Mouse (Mus musculus): ENCODE data around the gene Unc119b. TPM values are rescaled to one million over a fixed set of nuclear protein-coding genes. Genes with fewer than 3 reads are reported as not detected.
A peak's percentile ranks its signal among the peaks of the same experiment; 100 is the strongest.
"Not testable (repeated sequence)": the region's sequence is repeated elsewhere in the genome, so short reads cannot be mapped to it uniquely, and the experiment has no call there.

Gene Unc119b
- polyA plus RNA-seq, 1 experiment from 2014 or later: 62.6 TPM

GRCm38 (mm10) chr5:115166815-115167194 is 32.0 kb upstream of the Unc119b start:
- Histone ChIP-seq H3K27ac (peak overlapping the region; percentile 0; the same call in 1 of the 2 replicates), H3K9me3 (no peaks in the 10 kb centered on the region), H3K4me3 (replicated peaks) (no peak overlapping the region), H3K9ac (replicated peaks) (no peak overlapping the region), H3K36me3 (no peaks in the 10 kb centered on the region), H3K4me2 (no peak overlapping the region), H3K4me1 (replicated peaks) (peaks cover 19% of the 10 kb centered on the region), H3K27me3 (no peaks in the 10 kb centered on the region)
- WGBS: 86% methylated on average over 7 of the region's 7 CpGs
- no peak for ATAC-seq (ENCODE audit: insufficient number of reproducible peaks, insufficient read depth, low FRiP score, low TSS enrichment, low read depth)

GRCm38 (mm10) chr5:115165895-115166814 is 31.4 kb upstream of the Unc119b start:
- Histone ChIP-seq H3K4me3 (replicated peaks) (no peak overlapping the region), H3K27ac (0 out of 2 replicates have a peak overlapping the region, but pooled peaks have one; percentile 0), H3K36me3 (no peaks in the 10 kb centered on the region), H3K4me1 (replicated peaks) (peaks cover 23% of the 10 kb centered on the region), H3K4me2 (no peak overlapping the region), H3K27me3 (no peaks in the 10 kb centered on the region), H3K9me3 (no peaks in the 10 kb centered on the region), H3K9ac (replicated peaks) (no peak overlapping the region)
- 57% methylated on average over 11 of the region's 11 CpGs for WGBS
- no peak; the same call in 1 of the 2 replicates for ATAC-seq (ENCODE audit: insufficient number of reproducible peaks, insufficient read depth, low FRiP score, low TSS enrichment, low read depth)

DNA sequence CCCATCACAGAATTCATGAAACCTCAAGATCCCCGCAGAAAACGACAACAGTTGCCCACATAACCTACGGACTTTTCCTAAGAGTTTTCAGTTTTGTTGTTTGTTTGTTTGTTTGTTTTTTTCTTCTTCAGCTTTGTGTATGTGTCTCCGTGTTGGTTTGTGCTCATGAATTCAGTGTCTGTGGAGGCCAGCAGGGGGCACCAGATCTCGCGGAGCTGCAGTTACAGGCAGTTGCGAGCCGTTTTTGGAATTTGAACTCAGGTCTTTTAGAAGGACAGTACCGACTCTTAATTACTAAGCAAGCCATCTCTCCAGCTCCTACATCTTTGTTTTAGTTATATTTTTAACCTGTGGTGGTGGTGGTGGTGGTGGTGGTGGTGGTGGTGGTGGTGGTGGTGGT is 30.6 kb upstream of the Unc119b start:
- no peak overlapping the region for H3K4me3 ChIP-seq (replicated peaks)
- no peaks in the 10 kb centered on the region for H3K36me3 ChIP-seq
- no peaks in the 10 kb centered on the region for H3K27me3 ChIP-seq
- H3K9me3 ChIP-seq: no peaks in the 10 kb centered on the region
- 59% methylated on average over 9 of the region's 9 CpGs for WGBS
- H3K4me2 ChIP-seq: no peak overlapping the region
- H3K27ac ChIP-seq: no peak overlapping the region
- no peak overlapping the region for H3K9ac ChIP-seq (replicated peaks)
- no peak for ATAC-seq (ENCODE audit: insufficient number of reproducible peaks, insufficient read depth, low FRiP score, low TSS enrichment, low read depth)
- peaks cover 30% of the 10 kb centered on the region for H3K4me1 ChIP-seq (replicated peaks)

GRCm38 (mm10) chr5:115164446-115164845 is 29.7 kb upstream of the Unc119b start:
- H3K4me1 ChIP-seq (replicated peaks): peaks cover 30% of the 10 kb centered on the region
- H3K9ac ChIP-seq (replicated peaks); H3K27ac ChIP-seq; H3K36me3 ChIP-seq; H3K9me3 ChIP-seq; H3K27me3 ChIP-seq; H3K4me3 ChIP-seq (replicated peaks); H3K4me2 ChIP-seq; ATAC-seq (ENCODE audit: insufficient number of reproducible peaks, insufficient read depth, low FRiP score, low TSS enrichment, low read depth): not testable (repeated sequence)
- WGBS: 83% methylated on average over 4 of the region's 4 CpGs

DNA sequence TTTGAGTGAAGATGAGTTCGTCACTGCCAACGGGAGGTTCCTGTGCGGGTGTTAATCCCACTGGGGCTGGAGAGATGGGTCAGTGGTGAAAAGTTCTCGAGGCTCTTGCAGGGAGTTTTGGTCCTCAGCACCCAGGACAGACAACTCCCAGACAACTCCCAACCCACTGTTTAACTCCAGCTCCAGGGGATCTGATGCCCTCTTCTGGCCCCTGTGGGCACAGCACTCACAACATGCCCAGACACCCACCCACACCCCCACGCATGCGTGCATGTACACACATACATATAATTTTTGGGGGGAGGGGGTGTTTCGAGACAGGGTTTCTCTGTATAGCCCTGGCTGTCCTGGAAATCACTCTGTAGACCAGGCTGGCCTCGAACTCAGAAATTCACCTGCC is 28.8 kb upstream of the Unc119b start:
- no peak for ATAC-seq (ENCODE audit: insufficient number of reproducible peaks, insufficient read depth, low FRiP score, low TSS enrichment, low read depth)
- Histone ChIP-seq H3K9me3 (no peaks in the 10 kb centered on the region), H3K4me2 (0 out of 2 replicates have a peak overlapping the region, but pooled peaks have one; percentile 26), H3K27ac (no peak overlapping the region), H3K4me1 (replicated peaks) (peaks cover 27% of the 10 kb centered on the region), H3K9ac (replicated peaks) (no peak overlapping the region), H3K36me3 (no peaks in the 10 kb centered on the region), H3K4me3 (replicated peaks) (no peak overlapping the region), H3K27me3 (no peaks in the 10 kb centered on the region)
- WGBS: 40% methylated on average over 8 of the region's 8 CpGs

DNA sequence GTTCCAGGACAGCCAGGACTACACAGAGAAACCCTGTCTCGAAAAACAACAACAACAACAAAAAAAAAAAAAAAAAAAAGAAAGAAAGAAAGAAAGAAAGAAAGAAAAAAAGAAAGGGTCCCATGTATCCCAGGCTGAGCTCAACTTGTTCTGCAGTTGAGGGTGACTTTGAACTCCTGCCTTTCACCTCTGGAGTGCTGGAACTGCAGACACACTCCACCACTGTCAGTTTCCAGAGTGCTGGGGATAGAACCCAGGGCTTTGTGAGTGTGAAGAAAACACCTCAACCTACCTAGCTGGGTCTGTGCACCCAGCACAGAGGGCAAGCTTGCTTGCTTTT is 27.1 kb upstream of the Unc119b start:
- H3K9ac ChIP-seq (replicated peaks); H3K9me3 ChIP-seq; H3K4me3 ChIP-seq (replicated peaks); H3K36me3 ChIP-seq; ATAC-seq (ENCODE audit: insufficient number of reproducible peaks, insufficient read depth, low FRiP score, low TSS enrichment, low read depth); H3K27ac ChIP-seq; H3K4me2 ChIP-seq; H3K27me3 ChIP-seq: not testable (repeated sequence)
- WGBS: 85% methylated on average over 1 of the region's 1 CpGs
- peaks cover 22% of the 10 kb centered on the region for H3K4me1 ChIP-seq (replicated peaks)

GRCm38 (mm10) chr5:115161064-115161939 is 26.5 kb upstream of the Unc119b start:
- Histone ChIP-seq H3K9me3 (no peaks in the 10 kb centered on the region), H3K9ac (replicated peaks) (no peak overlapping the region; the same call in 1 of the 2 replicates), H3K4me1 (replicated peaks) (peaks cover 28% of the 10 kb centered on the region), H3K27ac (peak overlapping the region; percentile 70; the same call in 1 of the 2 replicates), H3K4me2 (0 out of 2 replicates have a peak overlapping the region, but pooled peaks have one; percentile 26), H3K4me3 (replicated peaks) (no peak overlapping the region), H3K27me3 (no peaks in the 10 kb centered on the region), H3K36me3 (no peaks in the 10 kb centered on the region)
- 26% methylated on average over 13 of the region's 13 CpGs for WGBS
- ATAC-seq (ENCODE audit: insufficient number of reproducible peaks, insufficient read depth, low FRiP score, low TSS enrichment, low read depth): no peak

DNA sequence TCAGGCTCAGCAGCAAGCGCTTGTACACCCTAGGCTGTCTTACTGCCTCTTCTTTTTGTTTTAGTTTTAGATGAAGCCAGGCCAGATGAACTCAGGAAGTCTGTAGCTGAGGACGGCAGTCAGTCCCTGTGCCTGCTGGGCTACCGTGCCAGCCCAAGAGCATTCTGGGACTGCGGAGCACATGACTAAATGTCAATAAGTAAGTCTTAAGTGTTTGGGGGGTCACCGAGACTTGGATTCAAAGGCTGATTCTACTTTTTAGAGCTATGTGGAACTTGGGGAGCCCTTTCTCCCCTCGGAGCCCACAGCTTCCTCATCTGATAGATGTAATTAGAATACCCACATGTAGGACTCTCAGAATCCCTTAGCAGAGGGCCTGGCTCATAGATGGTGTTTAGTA is 25.9 kb upstream of the Unc119b start:
- no peak for ATAC-seq (ENCODE audit: insufficient number of reproducible peaks, insufficient read depth, low FRiP score, low TSS enrichment, low read depth)
- no peak overlapping the region for H3K4me3 ChIP-seq (replicated peaks)
- 66% methylated on average over 6 of the region's 6 CpGs for WGBS
- no peaks in the 10 kb centered on the region for H3K9me3 ChIP-seq
- 0 out of 2 replicates have a peak overlapping the region, but pooled peaks have one; percentile 70 for H3K27ac ChIP-seq
- H3K4me2 ChIP-seq: no peak overlapping the region
- H3K27me3 ChIP-seq: no peaks in the 10 kb centered on the region
- H3K9ac ChIP-seq (replicated peaks): no peak overlapping the region
- peaks cover 35% of the 10 kb centered on the region for H3K4me1 ChIP-seq (replicated peaks)
- H3K36me3 ChIP-seq: no peaks in the 10 kb centered on the region

GRCm38 (mm10) chr5:115159165-115159564 is 24.4 kb upstream of the Unc119b start:
- H3K27me3 ChIP-seq: no peaks in the 10 kb centered on the region
- peaks cover 47% of the 10 kb centered on the region for H3K4me1 ChIP-seq (replicated peaks)
- peak overlapping the region; percentile 82 for H3K4me2 ChIP-seq
- peak overlapping the region; percentile 78 for H3K9ac ChIP-seq (replicated peaks)
- H3K9me3 ChIP-seq: no peaks in the 10 kb centered on the region
- peak overlapping the region; percentile 98 for H3K4me3 ChIP-seq (replicated peaks)
- 38% methylated on average over 12 of the region's 12 CpGs for WGBS
- no peaks in the 10 kb centered on the region for H3K36me3 ChIP-seq
- ATAC-seq (ENCODE audit: insufficient number of reproducible peaks, insufficient read depth, low FRiP score, low TSS enrichment, low read depth): no peak
- H3K27ac ChIP-seq: peak overlapping the region; percentile 96

- Histone ChIP-seq H3K4me2 (peak within 1 kb of the TSS; percentile 82), H3K9me3 (no peaks in the 10 kb centered on the region), H3K9ac (replicated peaks) (peak within 1 kb of the TSS; percentile 97), H3K27me3 (no peaks in the 10 kb centered on the region), H3K4me1 (replicated peaks) (peaks cover 53% of the 10 kb centered on the region), H3K36me3 (peaks cover 3% of the 10 kb centered on the region; the same call in 1 of the 2 replicates), H3K27ac (peak within 1 kb of the TSS; percentile 96), H3K4me3 (replicated peaks) (peak within 1 kb of the TSS; percentile 98)
- under 1% methylated on average over 71 of the region's 78 CpGs for WGBS
- peak; percentile 97 for ATAC-seq (ENCODE audit: insufficient number of reproducible peaks, insufficient read depth, low FRiP score, low TSS enrichment, low read depth)
Measured at GRCm38 (mm10) chr5:115158040-115158983, 23.5 kb upstream of the Unc119b start, which contains the start of gene Mlec. Gene Mlec (minus strand): TSS chr5:115158179.
